Comparison of ENCODE assay signal across 22 mouse cellular contexts in the genomic region with DNA sequence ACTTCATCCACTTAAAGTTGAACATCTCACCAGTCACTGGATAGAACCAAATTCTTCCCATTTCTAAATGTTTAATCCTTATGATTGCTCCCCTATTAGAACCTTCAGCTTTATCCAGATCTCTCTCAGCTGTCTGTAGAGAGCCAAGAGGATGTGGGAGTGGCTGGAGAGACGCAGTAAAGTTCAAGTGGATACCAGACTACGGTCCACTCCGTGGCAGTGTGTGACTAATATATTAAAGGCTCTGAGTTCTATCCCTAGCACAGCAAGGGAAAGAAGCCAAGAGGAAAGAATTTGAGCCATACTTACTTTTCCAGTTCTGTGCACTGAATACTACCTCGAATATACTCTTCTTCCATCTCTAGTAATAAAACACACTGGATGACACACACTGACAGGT.
DNase-seq lines count a peak whose midpoint lies in the region; ATAC-seq and TF ChIP-seq lines count a peak whose summit lies in the region.
"Had no signal": no experiment of that assay in that cellular context is flagged by ENCODE, and none has a peak within 500 bp of the region (broad histone marks: within the 10 kb centered on the region; RNA-seq: fewer than 3 reads in every experiment).

No protein-coding gene starts in this region.

- no peaks in the 10 kb centered on the region for H3K36me3 ChIP-seq in heart, postnatal 0 days (replicated peaks; ENCODE audit: control insufficient read depth, insufficient read depth, low read length)
- H3K36me3 ChIP-seq in heart, embryonic 10.5 days: no peaks in the 10 kb centered on the region
- H3K36me3 ChIP-seq in kidney, embryonic 14.5 days (ENCODE audit: control insufficient read depth, insufficient read depth, low read length): no peaks in the 10 kb centered on the region
- H3K36me3 ChIP-seq in lung, postnatal 0 days (ENCODE audit: insufficient read depth, low read length): no peaks in the 10 kb centered on the region
- no peaks in the 10 kb centered on the region for H3K36me3 ChIP-seq in hindbrain, embryonic 12.5 days
- H3K36me3 ChIP-seq: embryonic facial prominence, embryonic 12.5 days; forebrain, embryonic 12.5 days; heart, embryonic 13.5 days; hindbrain, embryonic 13.5 days had no signal

- DNase-seq in heart, postnatal 0 days (ENCODE audit: low spot score): peak; percentile 18
- no peak for DNase-seq in heart, embryonic 10.5 days (ENCODE audit: low spot score)
- peak; percentile 20 for DNase-seq in kidney, postnatal 10 days
- peak; percentile 24 for DNase-seq in lung, postnatal 0 days (ENCODE audit: low spot score)
- no peak for DNase-seq in lung, postnatal 4 days
- DNase-seq: adrenal gland, postnatal 14 days; cerebellum, adult 11-12 months; cerebellum, adult 9-10 months; cerebellum, postnatal 25 days; gastrocnemius, postnatal 10 days; heart, adult 18-20 months; heart, postnatal 10 days; heart, postnatal 4 days had no signal

- no peak overlapping the region for H3K4me3 ChIP-seq in heart, postnatal 0 days (ENCODE audit: low read depth, low read length)
- no peak overlapping the region for H3K4me3 ChIP-seq in heart, embryonic 10.5 days
- no peak overlapping the region for H3K4me3 ChIP-seq in kidney, embryonic 14.5 days (ENCODE audit: low read length)
- no peak overlapping the region for H3K4me3 ChIP-seq in lung, postnatal 0 days (ENCODE audit: low read depth, low read length)
- no peak overlapping the region for H3K4me3 ChIP-seq in hindbrain, embryonic 12.5 days
- H3K4me3 ChIP-seq: embryonic facial prominence, embryonic 12.5 days; forebrain, embryonic 12.5 days; heart, embryonic 13.5 days; hindbrain, embryonic 13.5 days had no signal

- no peak for ATAC-seq in heart, postnatal 0 days (ENCODE audit: insufficient read depth, low read depth)
- ATAC-seq in kidney, embryonic 14.5 days (ENCODE audit: low FRiP score, low TSS enrichment): no peak
- no peak for ATAC-seq in lung, postnatal 0 days
- no peak for ATAC-seq in hindbrain, embryonic 12.5 days (ENCODE audit: low FRiP score)
- ATAC-seq: forebrain, embryonic 16.5 days; hindbrain, postnatal 0 days had no signal

- no peak for TF ChIP-seq CTCF in heart, postnatal 0 days (IDR thresholded peaks at IDR 0.05; ENCODE audit: low read depth)
- no peak for TF ChIP-seq CTCF in lung, postnatal 0 days (IDR thresholded peaks at IDR 0.05)

- H3K9me3 ChIP-seq in heart, postnatal 0 days (replicated peaks; ENCODE audit: control insufficient read depth, low read length): no peaks in the 10 kb centered on the region
- H3K9me3 ChIP-seq in heart, embryonic 10.5 days: no peaks in the 10 kb centered on the region
- H3K9me3 ChIP-seq in kidney, embryonic 14.5 days (ENCODE audit: control insufficient read depth, low read length): no peaks in the 10 kb centered on the region
- H3K9me3 ChIP-seq in lung, postnatal 0 days (ENCODE audit: low read length): no peaks in the 10 kb centered on the region
- no peaks in the 10 kb centered on the region for H3K9me3 ChIP-seq in hindbrain, embryonic 12.5 days (replicated peaks)
- H3K9me3 ChIP-seq: embryonic facial prominence, embryonic 12.5 days; forebrain, embryonic 12.5 days; heart, embryonic 13.5 days; hindbrain, embryonic 13.5 days had no signal

- H3K4me1 ChIP-seq in heart, postnatal 0 days (ENCODE audit: control insufficient read depth, insufficient read depth): no peaks in the 10 kb centered on the region
- peaks cover 11% of the 10 kb centered on the region; the same call in 1 of the 2 replicates for H3K4me1 ChIP-seq in heart, embryonic 10.5 days
- no peaks in the 10 kb centered on the region for H3K4me1 ChIP-seq in kidney, embryonic 14.5 days (ENCODE audit: control insufficient read depth, insufficient read depth, low read length)
- no peaks in the 10 kb centered on the region for H3K4me1 ChIP-seq in lung, postnatal 0 days (ENCODE audit: insufficient read depth, low read depth, low read length)
- H3K4me1 ChIP-seq in hindbrain, embryonic 12.5 days: no peaks in the 10 kb centered on the region
- H3K4me1 ChIP-seq: forebrain, embryonic 12.5 days had no signal

- H3K27ac ChIP-seq in heart, postnatal 0 days (ENCODE audit: low read depth): no peak overlapping the region
- H3K27ac ChIP-seq in heart, embryonic 10.5 days: no peak overlapping the region
- H3K27ac ChIP-seq in kidney, embryonic 14.5 days (ENCODE audit: low read depth, low read length): no peak overlapping the region
- no peak overlapping the region for H3K27ac ChIP-seq in lung, postnatal 0 days (ENCODE audit: low read length)
- H3K27ac ChIP-seq in hindbrain, embryonic 12.5 days: no peak overlapping the region
- H3K27ac ChIP-seq: embryonic facial prominence, embryonic 12.5 days; forebrain, embryonic 12.5 days; heart, embryonic 13.5 days; hindbrain, embryonic 13.5 days; hindbrain, postnatal 0 days had no signal

- WGBS in heart, postnatal 0 days: 24% methylated on average over 4 of the region's 4 CpGs
- WGBS in heart, embryonic 10.5 days: 63% methylated on average over 4 of the region's 4 CpGs
- 43% methylated on average over 4 of the region's 4 CpGs for WGBS in kidney, embryonic 14.5 days
- 30% methylated on average over 4 of the region's 4 CpGs for WGBS in lung, postnatal 0 days
- WGBS in hindbrain, embryonic 12.5 days: 83% methylated on average over 4 of the region's 4 CpGs

- TF ChIP-seq EP300 in heart, postnatal 0 days (IDR thresholded peaks at IDR 0.05; ENCODE audit: low read depth): no peak
- TF ChIP-seq EP300 in lung, postnatal 0 days (IDR thresholded peaks at IDR 0.05): no peak

- no peak overlapping the region for H3K4me2 ChIP-seq in heart, postnatal 0 days (ENCODE audit: low read depth, low read length)
- no peak overlapping the region for H3K4me2 ChIP-seq in kidney, embryonic 14.5 days (replicated peaks; ENCODE audit: low read depth, low read length)
- no peak overlapping the region for H3K4me2 ChIP-seq in lung, postnatal 0 days (replicated peaks; ENCODE audit: low read depth, low read length)
- no peak overlapping the region for H3K4me2 ChIP-seq in hindbrain, embryonic 12.5 days (replicated peaks)
- H3K4me2 ChIP-seq: embryonic facial prominence, embryonic 12.5 days; forebrain, embryonic 12.5 days; heart, embryonic 13.5 days; hindbrain, embryonic 13.5 days had no signal

- no peak overlapping the region for H3K9ac ChIP-seq in heart, postnatal 0 days (replicated peaks; ENCODE audit: low read depth, low read length)
- H3K9ac ChIP-seq in kidney, embryonic 14.5 days (ENCODE audit: low read depth, low read length): no peak overlapping the region
- H3K9ac ChIP-seq in lung, postnatal 0 days (replicated peaks; ENCODE audit: low read depth): no peak overlapping the region
- H3K9ac ChIP-seq in hindbrain, embryonic 12.5 days: no peak overlapping the region
- H3K9ac ChIP-seq: embryonic facial prominence, embryonic 12.5 days; forebrain, embryonic 12.5 days; heart, embryonic 13.5 days; hindbrain, embryonic 13.5 days had no signal

- H3K27me3 ChIP-seq in heart, postnatal 0 days (ENCODE audit: control insufficient read depth, insufficient read depth, low read length): no peaks in the 10 kb centered on the region
- no peaks in the 10 kb centered on the region for H3K27me3 ChIP-seq in heart, embryonic 10.5 days (ENCODE audit: insufficient read depth, poor library complexity, severe bottlenecking)
- H3K27me3 ChIP-seq in kidney, embryonic 14.5 days (ENCODE audit: control insufficient read depth, insufficient read depth, low read length): no peaks in the 10 kb centered on the region
- H3K27me3 ChIP-seq in lung, postnatal 0 days (replicated peaks; ENCODE audit: insufficient read depth, low read length): no peaks in the 10 kb centered on the region
- H3K27me3 ChIP-seq in hindbrain, embryonic 12.5 days: no peaks in the 10 kb centered on the region
- H3K27me3 ChIP-seq: CH12.LX; embryonic facial prominence, embryonic 12.5 days; forebrain, embryonic 12.5 days; heart, embryonic 13.5 days; hindbrain, embryonic 13.5 days had no signal

Comparison
In these comparisons a context has a peak if more than half of its experiments do, and no peak if none do; other contexts are left out.
1. DNase-seq: peak in heart, postnatal 0 days (single experiment), kidney, postnatal 10 days (single experiment) and lung, postnatal 0 days (single experiment); none in heart, embryonic 10.5 days (single experiment) and lung, postnatal 4 days (0 of 2).